Mouse (Mus musculus) stomach, postnatal 0 days (tissue): ENCODE measurements around the gene Nsg2. TPM values are rescaled to one million over a fixed set of nuclear protein-coding genes. Genes with fewer than 3 reads are reported as not detected.

Experiments used
- ATAC-seq: fragments of 200-750 bp; cut with Nextera tagmentation; 2 replicates; pipeline ENCODE4 v1.8.0; 2017; ENCODE audit not compliant: low FRiP score, low TSS enrichment
- DNase-seq: peaks from one replicate; pipeline ENCODE4 v3.0.0-alpha.2; 2016; ENCODE audit warnings: low spot score
- H3K27ac ChIP-seq: fragments of 300-500 bp; sonication (generic); replicated peaks from 2 replicates; pipeline ENCODE4 v1.5.1; 2014; ENCODE audit warnings: mild to moderate bottlenecking, control low read depth
- H3K27me3 ChIP-seq: fragments of 300-500 bp; sonication (generic); 2 replicates; pipeline ENCODE4 v1.6.1; 2014; ENCODE audit warnings: low read length; ENCODE audit not compliant: control insufficient read depth, insufficient read depth
- H3K36me3 ChIP-seq: fragments of 300-500 bp; sonication (generic); 2 replicates; pipeline ENCODE4 v1.6.1; 2014; ENCODE audit warnings: low read length, mixed read lengths; ENCODE audit not compliant: control insufficient read depth, insufficient read depth
- H3K4me1 ChIP-seq: fragments of 300-500 bp; sonication (generic); replicated peaks from 2 replicates; pipeline ENCODE4 v1.6.1; 2014; ENCODE audit warnings: antibody characterized with exemption; ENCODE audit not compliant: control insufficient read depth, insufficient read depth
- H3K4me2 ChIP-seq: fragments of 300-500 bp; sonication (generic); replicated peaks from 2 replicates; pipeline ENCODE4 v1.6.1; 2014; ENCODE audit warnings: low read depth, mild to moderate bottlenecking, control low read depth, moderate library complexity
- H3K4me3 ChIP-seq: fragments of 300-500 bp; sonication (generic); 2 replicates; pipeline ENCODE4 v1.5.1; 2014; ENCODE audit warnings: low read depth, low read length, control low read depth
- H3K9ac ChIP-seq: fragments of 300-500 bp; sonication (generic); 2 replicates; pipeline ENCODE4 v1.6.1; 2014; ENCODE audit warnings: mild to moderate bottlenecking, low read length, control low read depth, mixed read lengths
- H3K9me3 ChIP-seq: fragments of 300-500 bp; sonication (generic); 2 replicates; pipeline ENCODE4 v1.6.1; 2016; ENCODE audit warnings: low read length; ENCODE audit not compliant: control insufficient read depth
- CTCF ChIP-seq: IDR thresholded peaks from 2 replicates; pipeline ENCODE4 v1.5.1; 2016; ENCODE audit warnings: antibody characterized with exemption, low read depth, mild to moderate bottlenecking, moderate library complexity
- EP300 ChIP-seq: optimal IDR thresholded peaks from 2 replicates; pipeline ENCODE3; 2016; ENCODE audit warnings: antibody characterized with exemption
- WGBS: fragments of 180-500 bp; shearing (Covaris S2); extraction: QIAGEN DNeasy Blood & Tissue Kit; methylation state at CpG from one replicate; pipeline ENCODE4 v1.1.7; 2014; 5-methylcytosine and 5-hydroxymethylcytosine counted together
- polyA plus RNA-seq: library from polyadenylated mRNA; unstranded; fragments of >200 nt; fragmentation: Nextera tagmentation; extraction: Ambion mirVana; gene quantifications from 2 replicates; pipeline ENCODE4 v1.2.1, GENCODE M21; 2015

Gene Nsg2
- polyA plus RNA-seq, 1 experiment from 2014 or later: 6.1 TPM

DNA sequence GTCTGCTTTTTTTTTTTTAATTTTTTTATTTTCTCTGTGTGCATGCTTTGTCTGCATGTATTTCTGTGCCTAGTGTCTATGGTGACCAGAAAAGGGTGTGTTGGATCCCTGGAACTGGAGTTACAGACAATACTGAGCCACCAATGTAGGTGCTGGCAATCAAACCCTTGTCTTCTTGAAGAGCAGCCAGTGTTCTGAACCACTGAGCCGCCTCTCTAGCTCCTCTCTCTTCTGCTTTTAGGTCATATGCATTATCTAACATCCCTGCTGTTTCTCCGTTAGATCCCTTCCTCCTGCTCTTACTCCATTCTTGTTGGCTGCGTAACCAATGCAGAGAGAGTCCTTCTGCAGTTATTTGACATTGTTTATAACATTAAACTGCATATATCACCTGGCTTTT lies 8.6 kb downstream of the Nsg2 start:
- no peaks in the 10 kb centered on the region for H3K27me3 ChIP-seq
- no peak overlapping the region for H3K4me2 ChIP-seq
- ATAC-seq (no peak), DNase-seq (no peak)
- WGBS: 74% methylated on average over 3 of the region's 3 CpGs
- TF ChIP-seq EP300 (no peak), CTCF (no peak)
- no peaks in the 10 kb centered on the region for H3K36me3 ChIP-seq
- no peak overlapping the region for H3K27ac ChIP-seq
- no peaks in the 10 kb centered on the region for H3K4me1 ChIP-seq
- no peak overlapping the region for H3K4me3 ChIP-seq
- H3K9me3 ChIP-seq: no peaks in the 10 kb centered on the region
- no peak overlapping the region for H3K9ac ChIP-seq

DNA sequence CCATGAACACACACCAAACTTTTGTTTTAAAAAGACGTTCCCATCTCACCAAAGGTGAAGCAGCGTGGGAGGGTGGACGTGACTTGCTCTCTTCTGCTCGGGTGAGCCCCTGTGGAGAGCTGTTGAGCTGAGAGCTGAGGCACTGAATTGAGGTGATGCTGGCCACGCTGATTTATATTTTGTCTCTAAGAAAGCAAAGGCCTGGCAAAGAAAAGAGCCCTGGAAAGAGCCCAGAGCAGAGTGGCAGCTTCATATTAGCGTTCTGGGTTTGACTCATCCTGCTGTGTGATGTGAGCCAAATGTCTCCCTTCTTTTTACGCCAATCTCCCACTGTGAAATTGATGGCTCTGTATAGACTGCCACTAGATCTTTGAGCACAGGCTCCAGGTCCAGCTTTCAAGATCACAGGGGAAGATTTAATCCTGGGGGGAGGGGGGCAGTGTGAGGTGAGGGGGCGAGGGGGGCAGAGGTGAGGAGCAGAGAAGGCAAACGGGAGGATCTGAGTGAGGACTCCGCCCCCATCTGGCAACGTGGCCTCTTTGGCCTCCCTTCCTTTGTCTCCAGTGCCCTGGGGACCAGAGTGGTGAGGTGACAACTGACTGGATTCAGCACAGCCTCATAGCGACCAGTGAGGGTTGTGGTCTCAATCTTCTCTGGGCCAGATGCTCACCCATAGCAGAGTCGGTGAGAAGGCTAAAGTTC lies 9.8 kb downstream of the Nsg2 start:
- no peaks in the 10 kb centered on the region for H3K9me3 ChIP-seq
- no peak overlapping the region for H3K9ac ChIP-seq
- H3K4me1 ChIP-seq: no peaks in the 10 kb centered on the region
- no peak overlapping the region for H3K4me2 ChIP-seq
- TF ChIP-seq EP300: no peak
- no peak for TF ChIP-seq CTCF
- ATAC-seq: no peak
- no peak overlapping the region for H3K27ac ChIP-seq
- H3K36me3 ChIP-seq: no peaks in the 10 kb centered on the region
- no peak for DNase-seq
- WGBS: 31% methylated on average over 13 of the region's 13 CpGs
- H3K4me3 ChIP-seq: no peak overlapping the region
- no peaks in the 10 kb centered on the region for H3K27me3 ChIP-seq

DNA sequence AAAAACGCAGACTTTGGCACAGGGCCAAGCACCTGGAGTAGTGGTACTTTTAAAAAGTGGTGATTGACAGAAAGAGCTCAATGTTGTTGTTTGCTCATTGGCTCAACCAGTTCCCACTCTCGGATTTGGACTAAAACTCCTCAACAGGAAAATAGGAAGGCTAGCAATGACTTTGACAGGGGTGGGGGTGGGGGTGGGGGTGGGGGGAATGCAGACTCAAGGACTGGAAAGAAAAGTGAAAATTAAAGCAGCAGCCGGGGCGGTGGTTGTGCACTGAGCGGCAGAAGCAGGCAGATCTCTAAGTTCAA lies 10.4 kb downstream of the Nsg2 start:
- no peak for DNase-seq
- WGBS: 62% methylated on average over 5 of the region's 5 CpGs
- H3K27ac ChIP-seq: no peak overlapping the region
- H3K36me3 ChIP-seq: no peaks in the 10 kb centered on the region
- H3K9me3 ChIP-seq: no peaks in the 10 kb centered on the region
- H3K27me3 ChIP-seq: no peaks in the 10 kb centered on the region
- no peak overlapping the region for H3K9ac ChIP-seq
- H3K4me2 ChIP-seq: no peak overlapping the region
- no peak overlapping the region for H3K4me3 ChIP-seq
- H3K4me1 ChIP-seq: no peaks in the 10 kb centered on the region
- no peak for TF ChIP-seq CTCF
- no peak for TF ChIP-seq EP300
- ATAC-seq: no peak

DNA sequence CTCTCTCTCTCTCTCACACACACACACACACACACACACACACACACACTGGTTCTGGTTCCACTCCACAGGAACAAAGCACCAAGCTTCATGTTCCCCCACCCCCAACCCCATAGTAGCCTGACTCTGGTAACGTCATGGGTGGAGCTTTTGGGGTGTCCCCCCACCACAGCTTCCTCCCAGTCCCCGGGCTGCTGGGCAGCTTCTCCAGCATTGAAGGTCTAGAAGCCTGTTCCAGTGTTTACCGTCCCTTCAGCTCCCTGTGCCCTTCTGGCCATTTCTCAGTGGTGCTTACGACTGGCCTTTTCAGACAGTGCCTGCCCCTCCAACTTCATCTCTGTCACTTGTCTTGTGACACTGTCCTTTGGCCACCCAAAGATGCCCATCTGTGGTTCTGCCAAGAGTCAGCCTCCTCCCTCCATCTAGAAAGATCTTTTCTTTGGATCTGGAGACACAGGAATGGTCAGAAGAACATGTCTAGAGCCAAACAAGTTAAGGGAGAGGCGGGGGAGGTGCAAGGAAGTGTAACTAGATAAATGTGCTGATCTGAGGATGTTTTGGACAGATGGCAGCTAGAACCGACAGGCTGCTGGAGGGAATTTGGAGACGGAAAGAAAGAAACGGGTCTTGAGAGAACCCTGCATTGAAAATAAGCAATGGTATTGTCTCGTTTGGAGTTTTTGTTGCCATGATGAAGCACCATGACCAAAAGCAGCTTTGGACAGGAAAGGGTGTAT lies 11.8 kb downstream of the Nsg2 start:
- Histone ChIP-seq H3K27ac (no peak overlapping the region), H3K27me3 (no peaks in the 10 kb centered on the region), H3K4me3 (no peak overlapping the region), H3K9me3 (no peaks in the 10 kb centered on the region), H3K9ac (no peak overlapping the region), H3K4me1 (no peaks in the 10 kb centered on the region), H3K4me2 (no peak overlapping the region), H3K36me3 (no peaks in the 10 kb centered on the region)
- WGBS: 60% methylated on average over 9 of the region's 9 CpGs
- TF ChIP-seq CTCF (no peak), EP300 (no peak)
- ATAC-seq (no peak), DNase-seq (no peak)

DNA sequence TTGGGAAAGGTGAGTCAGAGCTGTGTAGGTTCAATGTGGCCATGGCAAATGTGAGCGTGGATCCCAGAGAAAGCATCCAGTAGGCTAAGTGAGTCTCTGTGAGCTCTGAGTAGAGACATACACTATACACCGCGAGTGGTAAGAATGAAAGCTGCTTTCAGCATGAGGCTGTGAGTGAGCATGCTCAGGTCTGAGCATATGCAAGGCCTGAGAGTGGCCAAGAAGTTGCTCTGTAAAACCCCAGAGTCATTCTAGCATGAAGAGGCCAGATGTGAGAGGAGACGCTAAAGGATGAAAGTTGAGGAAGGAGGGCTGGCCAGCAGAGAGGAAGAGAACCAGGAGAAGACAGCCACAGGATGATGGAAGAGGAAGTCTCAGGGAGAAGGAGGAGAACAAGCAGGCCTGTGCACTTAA lies 12.8 kb downstream of the Nsg2 start:
- no peak overlapping the region for H3K4me3 ChIP-seq
- no peak for ATAC-seq
- no peak overlapping the region for H3K4me2 ChIP-seq
- no peak overlapping the region for H3K9ac ChIP-seq
- TF ChIP-seq CTCF (no peak), EP300 (no peak)
- H3K27me3 ChIP-seq: no peaks in the 10 kb centered on the region
- no peak for DNase-seq
- no peaks in the 10 kb centered on the region for H3K36me3 ChIP-seq
- H3K4me1 ChIP-seq: no peaks in the 10 kb centered on the region
- no peak overlapping the region for H3K27ac ChIP-seq
- WGBS: 79% methylated on average over 4 of the region's 4 CpGs
- H3K9me3 ChIP-seq: no peaks in the 10 kb centered on the region

DNA sequence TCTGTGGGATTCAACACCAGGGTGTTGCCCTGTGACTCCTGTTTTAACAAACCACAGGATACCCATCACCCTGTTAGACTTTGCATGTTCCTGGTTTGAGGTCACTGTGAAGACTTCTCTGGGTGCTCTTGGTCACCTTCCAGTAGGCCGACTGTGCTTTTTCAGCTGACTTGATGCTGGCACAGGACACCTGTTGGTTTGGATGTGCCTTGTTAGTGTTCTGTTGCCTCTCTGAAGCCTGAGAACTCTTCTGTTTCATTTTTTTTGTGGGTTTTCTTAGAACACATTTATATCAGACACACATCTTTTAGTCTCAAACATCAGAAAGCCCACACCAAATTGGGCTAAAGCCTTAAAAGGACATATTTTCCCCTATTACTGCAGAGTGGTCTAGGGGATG lies 13.3 kb downstream of the Nsg2 start:
- Histone ChIP-seq H3K9me3 (no peaks in the 10 kb centered on the region), H3K4me1 (no peaks in the 10 kb centered on the region), H3K4me3 (no peak overlapping the region), H3K4me2 (no peak overlapping the region), H3K36me3 (no peaks in the 10 kb centered on the region), H3K9ac (no peak overlapping the region), H3K27me3 (no peaks in the 10 kb centered on the region), H3K27ac (no peak overlapping the region)
- WGBS: 72% methylated on average over 1 of the region's 1 CpGs
- no peak for ATAC-seq
- TF ChIP-seq CTCF (no peak), EP300 (no peak)
- DNase-seq: no peak
